Mouse (Mus musculus) kidney, embryonic 14.5 days (tissue): ENCODE data around the gene Rps19. TPM values are rescaled to one million over a fixed set of nuclear protein-coding genes. Genes with fewer than 3 reads are reported as not detected.
"Not testable (repeated sequence)": the region's sequence is repeated elsewhere in the genome, so short reads cannot be mapped to it uniquely, and the experiment has no call there.

Experiments
- ATAC-seq: fragments of 200-750 bp; cut with Nextera tagmentation; 2 replicates; pipeline ENCODE4 v1.8.0; 2017; ENCODE audit warnings: moderate number of reproducible peaks, mild to moderate bottlenecking, moderate TSS enrichment, moderate library complexity; ENCODE audit not compliant: low FRiP score, low TSS enrichment
- H3K27ac ChIP-seq: fragments of 300-500 bp; sonication (generic); 2 replicates; pipeline ENCODE4 v1.5.1; 2014; ENCODE audit warnings: low read depth, mild to moderate bottlenecking, low read length, moderate library complexity, mixed read lengths
- H3K27me3 ChIP-seq: fragments of 300-500 bp; sonication (generic); 2 replicates; pipeline ENCODE4 v1.6.1; 2014; ENCODE audit warnings: mild to moderate bottlenecking, low read length; ENCODE audit not compliant: control insufficient read depth, insufficient read depth
- H3K36me3 ChIP-seq: fragments of 300-500 bp; sonication (generic); 2 replicates; pipeline ENCODE4 v1.6.1; 2014; ENCODE audit warnings: low read length, mixed read lengths; ENCODE audit not compliant: control insufficient read depth, insufficient read depth
- H3K4me1 ChIP-seq: fragments of 300-500 bp; sonication (generic); 2 replicates; pipeline ENCODE4 v1.6.1; 2014; ENCODE audit warnings: low read length, mixed read lengths; ENCODE audit not compliant: control insufficient read depth, insufficient read depth
- H3K4me2 ChIP-seq: fragments of 300-500 bp; sonication (generic); replicated peaks from 2 replicates; pipeline ENCODE4 v1.6.1; 2014; ENCODE audit warnings: low read depth, mild to moderate bottlenecking, low read length
- H3K4me3 ChIP-seq: fragments of 300-500 bp; sonication (generic); 2 replicates; pipeline ENCODE4 v1.5.1; 2014; ENCODE audit warnings: mild to moderate bottlenecking, low read length
- H3K9ac ChIP-seq: fragments of 300-500 bp; sonication (generic); 2 replicates; pipeline ENCODE4 v1.6.1; 2014; ENCODE audit warnings: low read depth, mild to moderate bottlenecking, low read length, moderate library complexity
- H3K9me3 ChIP-seq: fragments of 300-500 bp; sonication (generic); 2 replicates; pipeline ENCODE4 v1.6.1; 2016; ENCODE audit warnings: low read length; ENCODE audit not compliant: control insufficient read depth
- WGBS: fragments of 180-500 bp; shearing (Covaris S2); extraction: QIAGEN DNeasy Blood & Tissue Kit; methylation state at CpG from one replicate; pipeline ENCODE4 v1.1.7; 2014; 5-methylcytosine and 5-hydroxymethylcytosine counted together
- polyA plus RNA-seq: library from polyadenylated mRNA; unstranded; fragments of >200 nt; fragmentation: Nextera tagmentation; extraction: Ambion mirVana; gene quantifications from 2 replicates; pipeline ENCODE4 v1.2.1, GENCODE M21; 2014

Rps19 gene
- polyA plus RNA-seq, 1 experiment from 2014 or later: 2,731 TPM

DNA sequence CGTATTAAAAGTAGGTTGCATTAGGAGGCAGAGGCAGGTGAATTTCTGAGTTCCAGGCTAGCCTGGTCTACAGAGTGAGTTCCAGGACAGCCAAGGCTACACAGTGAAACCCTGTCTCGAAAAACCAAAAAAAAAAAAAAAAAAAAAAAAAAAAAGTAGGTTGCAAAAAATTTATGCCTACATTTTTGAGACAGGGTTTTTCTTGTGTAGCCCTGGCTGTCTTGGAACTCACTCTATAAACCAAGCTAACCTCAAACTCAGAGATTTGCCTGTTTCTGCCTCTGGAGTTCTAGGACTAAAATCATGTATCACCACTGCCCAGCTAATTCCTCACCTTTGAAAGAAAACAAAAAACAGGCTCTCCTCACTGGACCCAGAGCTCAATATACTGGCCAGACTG, 11.6 kb downstream of the Rps19 start:
- not testable (repeated sequence) for H3K9me3 ChIP-seq, H3K4me3 ChIP-seq, H3K27ac ChIP-seq, H3K4me1 ChIP-seq, H3K27me3 ChIP-seq, ATAC-seq, H3K4me2 ChIP-seq, H3K9ac ChIP-seq, H3K36me3 ChIP-seq
- 88% methylated on average over 2 of the region's 2 CpGs for WGBS

DNA sequence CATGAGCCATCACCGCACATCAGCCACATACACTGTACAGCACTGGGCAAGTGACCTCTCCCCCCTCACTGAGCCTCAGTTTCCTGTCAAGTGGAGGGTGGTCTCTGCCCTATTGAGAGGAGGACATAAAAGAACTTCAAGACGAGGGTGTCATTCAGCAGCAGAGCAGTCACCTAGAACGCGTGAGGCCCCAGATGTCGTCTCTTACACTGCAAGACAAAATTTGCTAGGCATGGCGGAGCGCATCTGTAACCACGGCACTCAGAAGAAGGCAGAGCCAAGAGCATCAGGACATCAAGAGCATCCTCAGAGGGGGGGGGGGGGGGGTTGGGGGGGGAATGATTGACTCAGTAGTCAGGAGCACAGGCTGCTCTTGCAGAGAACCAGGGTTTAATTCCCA, 12.1 kb downstream of the Rps19 start:
- no peak overlapping the region for H3K4me3 ChIP-seq
- H3K27ac ChIP-seq: no peak overlapping the region
- H3K9ac ChIP-seq: no peak overlapping the region
- WGBS: 53% methylated on average over 8 of the region's 8 CpGs
- no peaks in the 10 kb centered on the region for H3K27me3 ChIP-seq
- H3K4me2 ChIP-seq: no peak overlapping the region
- H3K4me1 ChIP-seq: no peaks in the 10 kb centered on the region
- peaks cover 1% of the 10 kb centered on the region; the same call in 1 of the 2 replicates for H3K36me3 ChIP-seq
- ATAC-seq: no peak; the same call in 1 of the 2 replicates
- no peaks in the 10 kb centered on the region for H3K9me3 ChIP-seq

DNA sequence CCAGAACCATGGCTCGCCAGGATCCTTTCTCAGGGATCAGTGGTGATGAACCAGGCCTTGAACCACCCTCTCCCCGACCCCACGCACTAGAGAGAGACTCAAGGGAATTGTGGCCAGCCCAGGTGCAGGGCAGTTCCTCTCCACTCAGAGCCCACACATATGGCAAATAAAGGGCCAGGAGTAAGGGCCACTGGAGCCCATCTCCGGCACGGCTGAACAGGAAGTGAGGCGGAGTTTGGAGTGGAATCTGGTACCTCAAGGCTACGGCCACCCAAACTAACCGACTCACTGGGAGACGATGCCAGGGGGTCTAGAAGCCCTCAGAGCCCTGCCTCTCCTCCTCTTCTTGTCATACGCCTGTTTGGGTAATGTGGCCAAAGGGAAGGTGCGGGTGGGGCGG, 13.1 kb downstream of the Rps19 start, which contains the start of gene Cd79a:
Gene Cd79a (plus strand): TSS at position 158 of the 400 bp plus-strand sequence.
- H3K36me3 ChIP-seq: no peaks in the 10 kb centered on the region
- WGBS: 58% methylated on average over 12 of the region's 12 CpGs
- ATAC-seq: no peak
- no peak within 1 kb of the TSS for H3K9ac ChIP-seq
- no peaks in the 10 kb centered on the region for H3K27me3 ChIP-seq
- no peak within 1 kb of the TSS for H3K27ac ChIP-seq
- H3K9me3 ChIP-seq: no peaks in the 10 kb centered on the region
- H3K4me1 ChIP-seq: 0 out of 2 replicates have a peak, but pooled peaks cover 4% of the 10 kb centered on the region
- no peak within 1 kb of the TSS for H3K4me2 ChIP-seq
- no peak within 1 kb of the TSS for H3K4me3 ChIP-seq

DNA sequence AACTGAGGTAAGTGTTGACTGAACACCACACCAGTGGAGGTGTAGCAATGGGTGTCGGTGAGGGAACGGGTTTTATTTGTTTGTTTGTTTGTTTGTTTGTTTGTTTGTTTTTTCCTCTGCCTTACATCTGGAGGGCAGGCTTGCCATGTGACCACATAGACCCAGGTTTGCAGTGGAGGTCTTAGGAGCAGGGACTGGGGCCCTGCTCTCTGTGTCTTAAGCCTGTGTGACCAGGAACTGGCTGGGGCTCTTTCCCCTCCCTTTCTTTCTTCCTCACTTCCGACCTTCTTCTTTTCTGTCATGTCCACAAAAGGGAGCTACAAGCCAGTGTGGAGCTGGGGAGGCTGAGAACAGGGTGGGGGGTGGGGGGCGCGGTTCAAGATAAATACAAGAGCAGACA, 13.8 kb downstream of the Rps19 start:
- Histone ChIP-seq H3K4me1 (0 out of 2 replicates have a peak, but pooled peaks cover 7% of the 10 kb centered on the region), H3K4me3 (no peak overlapping the region), H3K36me3 (no peaks in the 10 kb centered on the region), H3K4me2 (no peak overlapping the region), H3K9ac (no peak overlapping the region), H3K27me3 (no peaks in the 10 kb centered on the region), H3K9me3 (no peaks in the 10 kb centered on the region), H3K27ac (no peak overlapping the region)
- 75% methylated on average over 5 of the region's 5 CpGs for WGBS
- ATAC-seq: no peak

DNA sequence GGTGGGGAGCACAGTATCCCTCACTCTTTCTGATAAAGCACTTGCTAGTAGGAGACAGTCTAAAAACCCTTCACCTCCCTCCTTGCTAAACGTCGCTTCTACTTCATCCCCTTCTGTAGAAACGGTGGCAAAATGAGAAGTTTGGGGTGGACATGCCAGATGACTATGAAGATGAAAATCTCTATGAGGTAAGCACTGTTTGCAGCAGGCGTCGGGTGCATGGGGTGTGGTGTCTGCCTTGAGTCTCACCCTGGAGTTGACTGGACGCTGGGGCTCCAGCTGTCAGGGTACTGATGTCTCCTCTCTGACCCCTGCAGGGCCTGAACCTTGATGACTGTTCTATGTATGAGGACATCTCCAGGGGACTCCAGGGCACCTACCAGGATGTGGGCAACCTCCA, 16.9 kb downstream of the Rps19 start:
- WGBS: 74% methylated on average over 6 of the region's 6 CpGs
- Histone ChIP-seq H3K27me3 (no peaks in the 10 kb centered on the region), H3K9ac (no peak overlapping the region), H3K36me3 (no peaks in the 10 kb centered on the region), H3K4me1 (peaks cover 12% of the 10 kb centered on the region; the same call in 1 of the 2 replicates), H3K4me2 (no peak overlapping the region), H3K4me3 (no peak overlapping the region), H3K9me3 (no peaks in the 10 kb centered on the region), H3K27ac (no peak overlapping the region)
- no peak for ATAC-seq

DNA sequence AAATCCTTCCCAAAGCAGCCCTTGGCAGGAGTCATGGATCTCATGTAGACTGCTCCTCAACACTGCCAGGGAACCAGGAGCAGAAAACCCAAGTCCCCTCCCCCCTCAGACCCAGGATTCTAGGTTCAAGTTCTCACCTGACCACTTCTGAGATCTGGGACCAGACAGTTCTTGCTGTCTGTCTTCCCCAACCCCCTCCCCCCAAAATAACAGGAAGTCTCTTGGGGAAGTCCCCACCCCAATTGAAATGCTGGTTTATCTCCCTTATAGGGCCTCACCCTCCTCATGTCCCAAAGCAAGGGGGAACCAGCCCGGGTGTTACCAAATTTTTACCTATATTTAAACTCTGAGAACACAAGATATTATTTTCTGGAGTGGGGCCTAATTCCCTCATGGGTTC, 17.7 kb downstream of the Rps19 start:
- no peak overlapping the region for H3K9ac ChIP-seq
- WGBS: 60% methylated on average over 1 of the region's 1 CpGs

DNA sequence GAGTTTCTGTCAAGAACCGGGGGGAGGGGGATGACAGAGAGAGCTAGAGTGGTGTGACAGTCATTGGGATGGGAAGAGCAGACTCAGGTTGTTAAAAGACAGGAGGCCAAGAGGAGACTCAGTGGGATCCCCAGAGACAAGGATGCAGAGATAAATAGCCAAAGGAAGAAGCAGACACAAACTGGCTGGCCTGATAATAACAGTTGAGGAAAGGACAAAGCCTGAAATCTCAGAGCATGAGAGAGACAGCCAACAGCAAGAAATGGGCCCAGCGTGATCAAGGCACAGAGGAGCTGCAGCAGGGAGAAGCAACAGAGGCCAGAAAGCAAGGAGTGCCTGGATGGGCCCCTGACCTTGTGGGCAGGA, 18.1 kb downstream of the Rps19 start:
- H3K36me3 ChIP-seq: no peaks in the 10 kb centered on the region
- H3K9me3 ChIP-seq: no peaks in the 10 kb centered on the region
- H3K4me2 ChIP-seq: peak overlapping the region; percentile 55
- peak overlapping the region; percentile 84; the same call in 1 of the 2 replicates for H3K9ac ChIP-seq
- no peaks in the 10 kb centered on the region for H3K27me3 ChIP-seq
- peaks cover 21% of the 10 kb centered on the region for H3K4me1 ChIP-seq
- peak overlapping the region; percentile 73 for H3K4me3 ChIP-seq
- no peak for ATAC-seq
- WGBS: 47% methylated on average over 2 of the region's 2 CpGs
- peak overlapping the region; percentile 88 for H3K27ac ChIP-seq

More for the DNA sequence above, 17.7 kb downstream of the Rps19 start:
- no peaks in the 10 kb centered on the region for H3K9me3 ChIP-seq
- no peaks in the 10 kb centered on the region for H3K27me3 ChIP-seq
- peaks cover 17% of the 10 kb centered on the region for H3K4me1 ChIP-seq
- no peak overlapping the region for H3K4me3 ChIP-seq
- no peaks in the 10 kb centered on the region for H3K36me3 ChIP-seq
- H3K27ac ChIP-seq: no peak overlapping the region; the same call in 1 of the 2 replicates
- peak overlapping the region; percentile 55; the same call in 1 of the 2 replicates for H3K4me2 ChIP-seq
- ATAC-seq: no peak

DNA sequence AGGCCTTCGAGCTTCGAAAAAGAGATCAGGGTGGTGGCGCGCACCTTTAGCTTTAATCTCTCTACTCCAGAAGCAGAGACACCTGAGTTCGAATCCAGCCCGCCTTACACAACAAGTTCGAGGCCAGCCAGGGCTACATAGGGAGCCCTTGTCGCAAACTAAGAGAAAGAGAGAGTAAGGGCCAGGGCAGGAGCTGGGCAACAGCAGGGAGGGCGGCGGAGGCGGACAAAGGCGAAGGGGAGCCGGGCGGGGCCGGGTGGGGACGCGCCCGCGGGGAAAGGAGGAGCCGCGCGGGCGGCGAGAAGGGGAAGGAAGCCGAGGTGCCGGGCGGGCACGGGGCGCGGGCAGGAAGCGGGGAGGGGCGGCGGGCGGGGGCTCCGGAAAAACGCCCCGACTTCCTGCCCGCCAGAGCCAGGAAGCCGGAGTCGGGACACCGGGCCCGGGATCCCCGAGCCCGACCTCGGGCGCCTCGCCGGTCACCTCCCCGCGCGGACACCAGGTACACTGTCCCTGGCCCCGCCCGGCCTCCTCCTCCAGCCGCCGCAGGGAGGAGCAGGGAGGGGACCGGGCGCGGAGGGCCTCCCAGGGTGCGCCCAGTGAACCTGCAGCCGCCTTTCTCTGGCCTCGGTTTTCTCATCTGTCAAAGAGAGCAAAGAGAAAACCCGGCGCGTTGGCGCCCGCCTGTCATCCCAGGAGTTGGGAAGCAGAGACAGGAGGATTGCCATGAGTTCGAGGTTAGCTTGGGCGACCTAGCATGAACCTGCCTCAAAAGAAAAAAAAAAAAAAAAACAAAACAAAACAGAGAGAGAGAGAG, 18.7 kb downstream of the Rps19 start, which contains the start of gene Arhgef1:
Gene Arhgef1 (plus strand): TSS at position 283 of the 814 bp plus-strand sequence.
- Histone ChIP-seq H3K4me3 (peak within 1 kb of the TSS; percentile 73), H3K9ac (peak within 1 kb of the TSS; percentile 84), H3K27ac (peak within 1 kb of the TSS; percentile 88), H3K27me3 (no peaks in the 10 kb centered on the region), H3K9me3 (no peaks in the 10 kb centered on the region), H3K4me1 (peaks cover 23% of the 10 kb centered on the region), H3K36me3 (no peaks in the 10 kb centered on the region), H3K4me2 (peak within 1 kb of the TSS; percentile 55)
- no peak for ATAC-seq
- WGBS: 9% methylated on average over 31 of the region's 68 CpGs

DNA sequence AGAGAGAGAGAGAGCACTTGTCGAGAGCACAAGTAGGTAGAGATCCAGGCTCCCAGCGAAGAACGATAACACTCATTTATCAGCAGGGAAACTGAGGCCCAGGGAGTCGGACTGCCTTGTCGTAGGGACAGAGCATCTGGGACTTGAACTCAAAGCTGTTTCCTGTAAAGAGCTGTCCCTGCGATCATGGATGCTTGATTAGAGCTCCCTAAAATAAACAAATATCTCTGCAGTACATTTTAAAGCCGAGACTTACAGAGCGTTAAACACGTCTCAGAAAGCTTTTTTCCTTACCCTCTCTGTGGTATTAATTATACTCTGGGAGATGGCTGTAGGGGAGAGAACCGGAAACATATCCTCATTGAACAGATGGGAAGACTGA, 19.3 kb downstream of the Rps19 start:
- Histone ChIP-seq H3K27me3 (no peaks in the 10 kb centered on the region), H3K9ac (peak overlapping the region; percentile 84), H3K36me3 (peaks cover 4% of the 10 kb centered on the region; the same call in 1 of the 2 replicates), H3K9me3 (no peaks in the 10 kb centered on the region), H3K4me2 (peak overlapping the region; percentile 55), H3K27ac (peak overlapping the region; percentile 88; the same call in 1 of the 2 replicates), H3K4me3 (peak overlapping the region; percentile 73), H3K4me1 (peaks cover 23% of the 10 kb centered on the region)
- no peak for ATAC-seq
- 27% methylated on average over 10 of the region's 10 CpGs for WGBS
